Mouse (Mus musculus): ENCODE data around the gene Rundc3a. TPM values are rescaled to one million over a fixed set of nuclear protein-coding genes. Genes with fewer than 3 reads are reported as not detected.
"Not testable (repeated sequence)": the region's sequence is repeated elsewhere in the genome, so short reads cannot be mapped to it uniquely, and the experiment has no call there.

Rundc3a gene
- polyA plus RNA-seq, 1 experiment from 2014 or later: 117 TPM

DNA sequence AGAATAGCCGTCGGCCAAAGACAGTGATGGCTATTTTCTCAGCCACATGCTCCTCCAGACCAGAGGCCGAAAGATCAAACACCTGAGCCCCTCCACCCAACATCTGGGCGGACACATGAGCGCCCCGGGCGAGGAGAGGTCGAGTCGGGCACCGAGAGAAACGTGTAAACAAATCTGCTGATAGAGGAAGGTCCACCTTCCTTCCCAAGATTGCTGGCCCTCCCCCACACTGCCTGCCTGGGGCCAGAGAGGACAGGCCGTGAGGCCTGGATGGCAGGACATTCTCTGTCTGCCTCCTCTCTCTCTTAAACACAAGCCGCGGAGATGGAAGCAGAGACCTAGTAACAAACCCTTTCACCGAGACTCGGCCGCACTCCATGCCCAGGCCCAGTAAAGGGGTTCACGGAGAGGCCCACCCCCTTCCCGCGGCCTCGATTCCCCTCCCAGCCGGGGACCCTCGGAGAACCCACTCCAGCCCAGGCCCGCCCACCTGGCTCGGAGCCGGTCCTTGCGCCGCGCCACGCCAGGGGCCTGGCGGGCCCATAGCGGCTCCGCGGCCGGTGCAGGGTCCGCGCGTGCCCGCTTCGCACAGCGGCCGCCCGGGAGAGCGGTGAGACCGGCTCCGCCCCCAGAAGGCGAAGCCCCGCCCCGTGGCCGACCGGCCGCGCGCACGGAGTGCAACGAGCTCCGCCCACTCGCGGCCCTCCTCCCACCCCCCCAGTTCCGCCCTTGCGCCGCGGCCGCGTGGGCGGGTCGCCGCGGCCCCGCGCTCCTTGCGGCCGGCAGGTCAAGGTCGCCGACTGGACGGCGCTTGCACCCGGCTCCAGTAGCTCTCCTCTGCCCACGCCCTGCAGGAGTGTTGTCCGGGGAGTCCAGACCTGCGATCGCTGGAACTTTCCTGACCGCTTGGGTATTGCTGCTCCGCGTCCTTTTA, 14.0 kb downstream of the Rundc3a start:
- Histone ChIP-seq H3K27me3 (no peaks in the 10 kb centered on the region; the same call in 1 of the 2 replicates), H3K36me3 (peaks cover 26% of the 10 kb centered on the region), H3K4me3 (peak overlapping the region; percentile 83), H3K27ac (replicated peaks) (peak overlapping the region; percentile 85), H3K4me2 (replicated peaks) (peak overlapping the region; percentile 90), H3K9ac (replicated peaks) (peak overlapping the region; percentile 86), H3K4me1 (peaks cover 34% of the 10 kb centered on the region), H3K9me3 (no peaks in the 10 kb centered on the region)
- peak; percentile 68 for ATAC-seq (ENCODE audit: low FRiP score, low read depth)
- under 1% methylated on average over 80 of the region's 85 CpGs for whole genome bisulfite sequencing

DNA sequence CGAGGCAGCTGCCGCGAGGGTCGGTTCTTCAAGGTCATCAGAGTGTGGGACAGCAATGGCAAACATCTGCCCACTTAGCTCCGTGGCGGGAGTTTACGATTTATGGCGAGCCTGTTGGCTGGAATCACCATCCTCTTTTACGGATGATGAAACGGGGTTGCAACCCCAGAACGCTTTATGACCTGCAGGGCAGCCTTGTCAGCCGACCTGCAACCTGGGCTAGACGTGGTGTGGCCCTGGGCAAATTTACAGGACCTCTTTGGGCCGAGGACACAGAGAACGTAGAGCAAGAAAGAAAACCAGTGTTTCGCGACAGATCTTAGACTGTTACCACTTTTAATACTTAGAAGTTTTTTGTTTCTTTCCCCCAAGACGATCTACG, 14.6 kb downstream of the Rundc3a start, which contains the start of gene Slc25a39:
Gene Slc25a39 (minus strand): TSS at position 113 of the 382 bp plus-strand sequence.
- no peak for ATAC-seq (ENCODE audit: low FRiP score, low read depth)
- Histone ChIP-seq H3K4me1 (peaks cover 34% of the 10 kb centered on the region), H3K4me2 (replicated peaks) (peak within 1 kb of the TSS; percentile 90), H3K27me3 (no peaks in the 10 kb centered on the region; the same call in 1 of the 2 replicates), H3K9ac (replicated peaks) (peak within 1 kb of the TSS; percentile 86), H3K36me3 (peaks cover 19% of the 10 kb centered on the region), H3K27ac (replicated peaks) (peak within 1 kb of the TSS; percentile 85), H3K4me3 (peak within 1 kb of the TSS; percentile 83), H3K9me3 (no peaks in the 10 kb centered on the region)
- 2% methylated on average over 19 of the region's 19 CpGs for WGBS

GRCm38 (mm10) chr11:102408344-102408876, 15.2 kb downstream of the Rundc3a start:
- peak overlapping the region; percentile 85 for H3K27ac ChIP-seq (replicated peaks)
- ATAC-seq (ENCODE audit: low FRiP score, low read depth): peak; percentile 83
- H3K27me3 ChIP-seq: no peaks in the 10 kb centered on the region; the same call in 1 of the 2 replicates
- H3K9me3 ChIP-seq: no peaks in the 10 kb centered on the region
- peaks cover 13% of the 10 kb centered on the region for H3K36me3 ChIP-seq
- peak overlapping the region; percentile 90 for H3K4me2 ChIP-seq (replicated peaks)
- H3K4me1 ChIP-seq: peaks cover 34% of the 10 kb centered on the region
- H3K4me3 ChIP-seq: peak overlapping the region; percentile 83
- under 1% methylated on average over 32 of the region's 32 CpGs for WGBS
- H3K9ac ChIP-seq (replicated peaks): peak overlapping the region; percentile 34; the same call in 1 of the 2 replicates

DNA sequence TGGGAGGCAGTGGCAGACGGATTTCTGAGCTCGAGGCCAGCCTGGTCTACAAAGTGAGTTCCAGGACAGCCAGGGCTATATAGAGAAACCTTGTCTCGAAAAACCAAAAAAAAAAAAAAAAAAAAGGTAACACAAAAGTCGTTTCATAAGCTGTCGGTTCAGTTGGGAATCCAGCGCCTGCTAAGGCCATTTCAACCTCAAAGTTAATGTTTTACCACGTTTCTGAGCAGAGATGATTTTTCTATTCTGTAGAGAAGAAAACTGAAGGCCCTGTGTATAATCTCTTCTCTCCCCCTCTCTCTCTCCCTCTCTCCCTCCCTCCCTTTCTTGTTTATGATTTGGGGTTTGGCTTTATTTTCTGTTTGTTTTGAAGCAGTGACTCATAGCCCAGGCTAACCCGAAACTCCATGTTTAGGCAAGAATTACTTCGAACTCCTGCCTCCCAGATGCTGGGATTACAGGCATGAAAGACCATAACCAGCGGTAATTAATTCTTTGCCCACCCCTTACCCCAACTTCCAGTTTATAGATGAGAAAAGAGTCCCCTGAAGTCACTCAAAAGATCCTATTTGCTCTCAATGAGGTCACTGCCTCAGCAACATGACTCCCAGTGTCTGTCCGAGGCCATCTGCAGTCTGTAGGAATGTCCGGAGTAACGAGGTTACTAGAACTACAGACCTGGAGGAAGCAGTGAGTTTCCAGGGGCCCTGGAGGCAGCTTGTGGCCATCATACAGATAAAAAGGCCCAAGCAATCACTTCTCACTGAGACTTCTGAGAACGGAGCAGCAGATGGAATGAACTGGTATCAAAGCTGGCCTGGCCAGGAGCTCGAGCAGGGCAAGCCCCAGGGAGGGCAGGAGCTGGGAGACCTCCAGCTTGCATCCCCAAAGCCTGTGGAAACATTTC, 15.9 kb downstream of the Rundc3a start:
- ATAC-seq (ENCODE audit: low FRiP score, low read depth): no peak
- Histone ChIP-seq H3K4me2 (replicated peaks) (peak overlapping the region; percentile 90), H3K27me3 (no peaks in the 10 kb centered on the region; the same call in 1 of the 2 replicates), H3K9me3 (no peaks in the 10 kb centered on the region), H3K4me3 (peak overlapping the region; percentile 83), H3K4me1 (peaks cover 34% of the 10 kb centered on the region), H3K9ac (replicated peaks) (0 out of 2 replicates have a peak overlapping the region, but pooled peaks have one; percentile 34), H3K36me3 (peaks cover 6% of the 10 kb centered on the region), H3K27ac (replicated peaks) (peak overlapping the region; percentile 63; the same call in 1 of the 2 replicates)
- 47% methylated on average over 15 of the region's 15 CpGs for WGBS

- no peaks in the 10 kb centered on the region for H3K9me3 ChIP-seq
- no peak for ATAC-seq (ENCODE audit: low FRiP score, low read depth)
- H3K9ac ChIP-seq (replicated peaks): no peak overlapping the region
- H3K27ac ChIP-seq (replicated peaks): no peak overlapping the region
- no peak overlapping the region for H3K4me2 ChIP-seq (replicated peaks)
- no peaks in the 10 kb centered on the region for H3K36me3 ChIP-seq
- 79% methylated on average over 3 of the region's 3 CpGs for WGBS
- H3K27me3 ChIP-seq: no peaks in the 10 kb centered on the region; the same call in 1 of the 2 replicates
- H3K4me3 ChIP-seq: no peak overlapping the region
- H3K4me1 ChIP-seq: peaks cover 29% of the 10 kb centered on the region
These were observed 16.7 kb downstream of the Rundc3a start for GRCm38 (mm10) chr11:102409795-102410330.

- H3K27me3 ChIP-seq; H3K4me3 ChIP-seq; H3K4me2 ChIP-seq (replicated peaks); H3K36me3 ChIP-seq; ATAC-seq (ENCODE audit: low FRiP score, low read depth); H3K9ac ChIP-seq (replicated peaks); H3K27ac ChIP-seq (replicated peaks); H3K9me3 ChIP-seq: not testable (repeated sequence)
- H3K4me1 ChIP-seq: peaks cover 24% of the 10 kb centered on the region
- WGBS: 96% methylated on average over 3 of the region's 3 CpGs
These were observed 17.1 kb downstream of the Rundc3a start for GRCm38 (mm10) chr11:102410345-102410744.

DNA sequence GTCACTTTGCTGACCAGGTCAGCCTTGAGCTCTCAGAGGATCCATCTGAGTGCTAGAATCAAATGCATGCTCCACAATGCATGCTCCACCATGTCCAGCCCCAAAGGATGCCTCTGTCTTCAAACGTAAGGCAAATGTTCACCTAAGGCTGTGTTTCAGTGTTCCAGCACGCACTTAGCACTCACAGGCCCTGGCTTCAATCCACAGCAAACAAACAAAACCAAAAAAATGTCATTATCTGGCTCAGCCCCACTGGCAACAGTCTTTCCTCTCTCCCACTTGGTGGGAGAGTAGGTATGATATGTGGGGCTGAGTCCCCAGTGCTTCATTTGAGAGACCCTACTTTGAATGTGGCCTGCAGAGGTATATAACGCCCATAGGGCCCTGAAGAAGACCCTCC, 17.9 kb downstream of the Rundc3a start:
- Histone ChIP-seq H3K4me1 (peaks cover 17% of the 10 kb centered on the region), H3K27ac (replicated peaks) (no peak overlapping the region), H3K9ac (replicated peaks) (no peak overlapping the region), H3K4me3 (no peak overlapping the region), H3K9me3 (no peaks in the 10 kb centered on the region), H3K27me3 (no peaks in the 10 kb centered on the region; the same call in 1 of the 2 replicates), H3K4me2 (replicated peaks) (no peak overlapping the region), H3K36me3 (no peaks in the 10 kb centered on the region)
- ATAC-seq (ENCODE audit: low FRiP score, low read depth): no peak
- WGBS: 87% methylated on average over 3 of the region's 3 CpGs

DNA sequence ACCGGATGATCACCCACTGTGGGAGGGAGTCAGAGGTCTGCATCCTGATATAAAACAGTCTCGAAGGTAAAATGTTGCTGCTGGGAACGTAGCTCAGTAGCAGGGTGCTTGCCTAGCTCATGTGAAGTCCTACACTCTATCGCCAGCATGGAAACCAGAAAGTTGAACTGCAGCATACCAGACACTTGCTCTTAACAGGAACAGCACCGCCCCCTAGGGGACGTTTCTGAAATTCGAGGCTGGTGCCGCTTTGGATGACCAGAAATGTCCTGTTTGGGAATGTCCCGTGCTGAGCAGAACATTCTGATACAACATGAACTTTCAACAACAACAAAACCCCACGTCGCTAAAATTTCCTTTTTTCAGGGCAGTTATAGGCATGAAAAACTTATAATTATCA, 18.5 kb downstream of the Rundc3a start:
- Histone ChIP-seq H3K4me3 (no peak overlapping the region), H3K9ac (replicated peaks) (no peak overlapping the region), H3K9me3 (no peaks in the 10 kb centered on the region), H3K36me3 (no peaks in the 10 kb centered on the region), H3K4me1 (peaks cover 10% of the 10 kb centered on the region), H3K27ac (replicated peaks) (no peak overlapping the region), H3K27me3 (no peaks in the 10 kb centered on the region; the same call in 1 of the 2 replicates), H3K4me2 (replicated peaks) (no peak overlapping the region)
- ATAC-seq (ENCODE audit: low FRiP score, low read depth): no peak
- WGBS: 9% methylated on average over 11 of the region's 11 CpGs

DNA sequence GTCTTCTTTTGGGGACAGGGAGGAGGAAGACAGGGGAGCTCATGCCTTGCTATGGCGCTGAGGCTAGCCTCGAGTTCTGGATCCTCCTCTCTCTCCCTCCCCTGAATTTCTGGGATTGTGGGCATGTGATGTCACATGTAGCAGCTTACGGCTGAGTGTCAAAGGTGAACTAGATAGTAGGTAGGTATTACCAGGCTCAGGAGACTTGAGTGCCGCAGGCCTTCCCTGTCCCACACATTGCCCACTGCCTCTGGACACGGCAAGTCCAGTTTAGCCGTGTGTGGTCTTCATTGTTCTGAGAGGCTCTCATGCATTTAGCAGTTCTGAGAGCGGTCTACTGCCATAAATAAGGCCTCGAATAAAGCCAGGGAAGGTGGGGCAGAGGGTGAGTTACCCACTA, 19.9 kb downstream of the Rundc3a start:
- no peaks in the 10 kb centered on the region for H3K9me3 ChIP-seq
- no peak for ATAC-seq (ENCODE audit: low FRiP score, low read depth)
- no peak overlapping the region for H3K4me3 ChIP-seq
- H3K36me3 ChIP-seq: no peaks in the 10 kb centered on the region
- no peaks in the 10 kb centered on the region; the same call in 1 of the 2 replicates for H3K27me3 ChIP-seq
- 74% methylated on average over 8 of the region's 8 CpGs for WGBS
- 0 out of 2 replicates have a peak, but pooled peaks cover 3% of the 10 kb centered on the region for H3K4me1 ChIP-seq
- H3K9ac ChIP-seq (replicated peaks): no peak overlapping the region
- no peak overlapping the region for H3K27ac ChIP-seq (replicated peaks)
- H3K4me2 ChIP-seq (replicated peaks): no peak overlapping the region

DNA sequence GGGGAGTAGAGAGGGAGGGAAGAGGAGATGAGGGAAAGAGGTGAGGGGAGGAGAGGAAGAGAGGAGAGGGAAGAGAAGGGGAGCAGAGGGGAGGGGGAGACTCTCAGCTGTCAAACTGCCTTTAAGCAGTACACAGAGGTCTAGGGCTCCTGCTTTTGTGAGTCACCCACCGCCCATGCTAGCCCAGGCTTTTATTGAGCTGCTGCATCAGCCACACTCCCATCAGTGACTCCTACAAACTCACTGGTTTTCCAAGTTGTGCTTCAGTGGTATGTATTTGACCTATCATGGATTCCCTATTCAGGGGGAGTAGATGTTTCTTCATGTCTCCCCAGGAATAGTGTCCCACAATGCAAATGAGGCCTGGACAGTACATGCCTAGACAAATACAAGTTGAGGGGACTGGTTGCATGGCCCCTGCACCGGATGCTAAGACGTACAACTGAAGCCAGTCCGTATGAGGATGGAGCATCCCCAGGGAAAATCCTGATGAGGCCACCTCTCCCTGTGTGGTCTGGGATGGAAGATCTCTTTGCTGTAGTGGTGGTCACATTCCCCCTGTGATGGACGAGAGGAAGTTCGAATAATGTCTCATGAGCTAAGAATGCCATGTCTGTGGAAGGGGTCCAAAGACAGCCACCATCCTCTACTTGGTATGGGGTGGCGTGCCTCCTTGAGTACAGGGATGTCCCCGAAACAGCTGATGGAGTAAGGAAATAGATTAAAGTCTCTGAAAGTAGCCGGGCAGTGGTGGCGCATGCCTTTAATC, 22.0 kb downstream of the Rundc3a start:
- no peak overlapping the region for H3K9ac ChIP-seq (replicated peaks)
- WGBS: 71% methylated on average over 10 of the region's 10 CpGs

More for the DNA sequence above, 22.0 kb downstream of the Rundc3a start:
- H3K27me3 ChIP-seq: no peaks in the 10 kb centered on the region; the same call in 1 of the 2 replicates
- H3K4me2 ChIP-seq (replicated peaks): no peak overlapping the region
- H3K27ac ChIP-seq (replicated peaks): no peak overlapping the region
- H3K4me1 ChIP-seq: 0 out of 2 replicates have a peak, but pooled peaks cover 3% of the 10 kb centered on the region
- no peaks in the 10 kb centered on the region for H3K36me3 ChIP-seq
- no peaks in the 10 kb centered on the region for H3K9me3 ChIP-seq
- no peak overlapping the region for H3K4me3 ChIP-seq
- no peak for ATAC-seq (ENCODE audit: low FRiP score, low read depth)
